Mouse (Mus musculus) liver, postnatal 0 days (tissue): ENCODE measurements at regions not wholly inside any gene's neighbourhood (a gene's known extent, or its start where the extent isn't known, plus 50 kb on each side); places are given as distances from the start of the nearest gene placed in this dataset.

Experiments
- CTCF ChIP-seq: sonication (generic); IDR thresholded peaks from 2 replicates; pipeline ENCODE4 v1.5.1; 2016; ENCODE audit warnings: antibody characterized with exemption, low read depth
- EP300 ChIP-seq: IDR thresholded peaks from 2 replicates; pipeline ENCODE4 v1.6.1; 2016; ENCODE audit warnings: antibody characterized with exemption, low read depth, mild to moderate bottlenecking

DNA sequence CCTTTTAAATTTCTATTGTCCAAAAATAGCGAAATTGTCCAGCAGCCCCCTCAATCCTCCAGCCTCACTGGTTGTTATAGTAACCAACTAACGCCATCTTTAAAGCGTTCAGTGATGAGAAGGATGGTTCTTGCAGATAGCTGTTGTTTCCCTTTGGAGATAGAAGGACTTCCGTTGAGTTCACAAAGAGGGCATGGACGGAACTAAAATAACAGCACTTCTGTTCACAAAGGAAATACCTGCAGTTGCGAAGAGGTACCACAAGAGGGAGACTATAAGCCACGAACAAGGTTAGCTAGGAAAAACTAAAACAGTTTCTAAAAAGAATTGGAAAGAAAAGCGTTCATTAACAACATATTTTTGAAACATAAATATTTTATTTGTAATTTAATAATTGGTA, 338.1 kb downstream of the Rapgef2 start:
- TF ChIP-seq CTCF (peak; percentile 76), EP300 (no peak)
